Mouse (Mus musculus) megakaryocyte, adult 5-6 weeks (primary cell): ENCODE results near the gene Agxt. TPM values are rescaled to one million over a fixed set of nuclear protein-coding genes. Genes with fewer than 3 reads are reported as not detected.

ENCODE experiments used
- ATAC-seq: 2 replicates; pipeline ENCODE4 v1.8.0; 2016; ENCODE audit warnings: mild to moderate bottlenecking, inconsistent platforms; ENCODE audit not compliant: poor library complexity, severe bottlenecking
- total RNA-seq, 2 experiments: library from RNA; stranded (forward) in 1 of 2; stranded (reverse) in 1 of 2; fragments of 153-499, 151-499 nt in 1 of 2; fragments of 221-1000, 200-1000 nt in 1 of 2; gene quantifications; 2 replicates each; pipeline versions ENCODE4 v1.2.3 to v1.2.4; 2015 to 2017

The Agxt gene
- total RNA-seq, 2 experiments from 2014 or later, result not detected

DNA sequence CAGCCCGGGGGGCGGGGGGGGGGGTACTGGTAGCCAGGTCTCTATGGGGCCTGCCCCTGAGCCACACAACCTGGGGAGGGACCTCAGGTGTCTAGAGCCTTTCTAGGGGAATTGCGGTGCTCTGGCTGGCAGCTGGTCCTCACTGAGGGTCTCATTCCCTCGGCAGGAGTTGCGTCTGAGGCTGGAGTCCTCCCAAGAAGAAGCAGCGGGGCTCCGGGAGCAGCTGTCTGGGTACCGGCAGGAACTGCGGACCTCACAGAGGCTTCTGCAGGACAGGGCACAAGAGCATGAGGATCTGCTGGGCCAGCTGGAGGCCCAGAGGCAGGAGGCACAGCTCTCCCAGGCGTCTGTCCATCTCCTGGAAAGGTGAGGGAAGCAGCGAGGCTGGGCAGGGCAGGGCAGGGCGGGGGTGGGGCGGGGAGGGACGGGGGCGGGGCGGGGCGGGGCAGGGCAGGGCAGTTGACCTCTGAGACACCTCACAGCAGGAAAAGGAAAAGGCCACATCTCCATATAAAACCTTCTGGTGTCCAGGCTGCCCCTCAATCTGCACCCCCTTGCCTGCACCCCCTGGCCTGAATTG, 55.8 kb downstream of the Agxt start:
- no peak for ATAC-seq

DNA sequence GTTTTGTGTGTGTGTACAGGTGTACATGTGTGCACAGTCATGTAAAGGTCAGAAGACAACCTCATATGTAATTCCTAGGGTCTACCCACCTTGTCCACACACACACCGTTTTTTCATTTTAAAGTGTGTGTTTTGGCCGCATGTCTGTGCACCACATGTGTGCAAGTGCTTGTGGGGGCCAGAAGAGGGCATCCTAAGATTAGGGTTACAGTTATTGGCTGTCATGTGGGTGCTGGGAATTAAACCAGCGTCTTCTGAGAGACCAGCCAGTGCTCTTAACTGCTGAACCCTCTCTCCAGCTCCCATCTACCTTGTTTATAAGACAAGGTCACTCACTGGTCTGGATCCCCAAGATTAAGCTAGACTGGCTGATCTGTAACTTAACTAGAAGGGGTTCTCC, 59.9 kb downstream of the Agxt start:
- no peak for ATAC-seq

Other genes with a start within 250 kb of the Agxt start
- 0.20 TPM in 1 of 2 replicates, not detected in the other for gene Ankmy1, start 232.3 kb upstream of the Agxt start, total RNA-seq (2015)
- not detected in 2 replicates for gene Ankmy1, start 232.3 kb upstream of the Agxt start, total RNA-seq (2017)
- 8.2 and 8.9 TPM in 2 replicates for gene Dusp28, start 228.3 kb upstream of the Agxt start, total RNA-seq (2015)
- 2.0 and 2.4 TPM in 2 replicates for gene Dusp28, start 228.3 kb upstream of the Agxt start, total RNA-seq (2017)
- 29.3 and 30.1 TPM in 2 replicates for gene Rnpepl1, start 224.5 kb upstream of the Agxt start, total RNA-seq (2015)
- gene Rnpepl1, start 224.5 kb upstream of the Agxt start, total RNA-seq (2017), result 20.4 and 23.6 TPM in 2 replicates
- 2.7 and 5.2 TPM in 2 replicates for gene Capn10, start 200.9 kb upstream of the Agxt start, total RNA-seq (2015)
- gene Capn10, start 200.9 kb upstream of the Agxt start, total RNA-seq (2017), result 6.4 and 8.7 TPM in 2 replicates
- 69.5 and 72.6 TPM in 2 replicates for gene Gpr35, start 184.4 kb upstream of the Agxt start, total RNA-seq (2015)
- gene Gpr35, start 184.4 kb upstream of the Agxt start, total RNA-seq (2017), result 46.4 and 47.2 TPM in 2 replicates
- not detected in 2 replicates for gene Aqp12, start 128.9 kb upstream of the Agxt start, total RNA-seq (2015)
- gene Aqp12, start 128.9 kb upstream of the Agxt start, total RNA-seq (2017), result not detected in 2 replicates
- gene Kif1a, start 33.3 kb upstream of the Agxt start, total RNA-seq (2015), result not detected in 2 replicates
- not detected in 2 replicates for gene Kif1a, start 33.3 kb upstream of the Agxt start, total RNA-seq (2017)
- gene 2310007B03Rik, start 25.7 kb downstream of the Agxt start, total RNA-seq (2015), result not detected in 2 replicates
- gene 2310007B03Rik, start 25.7 kb downstream of the Agxt start, total RNA-seq (2017), result not detected in 2 replicates
- not detected in 2 replicates for gene Crocc2, start 33.5 kb downstream of the Agxt start, total RNA-seq (2015)
- gene Crocc2, start 33.5 kb downstream of the Agxt start, total RNA-seq (2017), result not detected in 2 replicates
- gene Sned1, start 100.6 kb downstream of the Agxt start, total RNA-seq (2015), result 0.49 and 0.98 TPM in 2 replicates
- gene Sned1, start 100.6 kb downstream of the Agxt start, total RNA-seq (2017), result 0.53 and 1.3 TPM in 2 replicates
- gene Mterf4, start 170.7 kb downstream of the Agxt start, total RNA-seq (2015), result 4.6 and 11.3 TPM in 2 replicates
- gene Mterf4, start 170.7 kb downstream of the Agxt start, total RNA-seq (2017), result 17.8 and 20.7 TPM in 2 replicates
- gene Ppp1r7, start 207.6 kb downstream of the Agxt start, total RNA-seq (2015), result 18.4 and 29.6 TPM in 2 replicates
- 11.3 and 13.2 TPM in 2 replicates for gene Ppp1r7, start 207.6 kb downstream of the Agxt start, total RNA-seq (2017)
- gene Pask, start 208.2 kb downstream of the Agxt start, total RNA-seq (2015), result 3.6 and 4.1 TPM in 2 replicates
- gene Pask, start 208.2 kb downstream of the Agxt start, total RNA-seq (2017), result 4.3 and 9.9 TPM in 2 replicates
- gene Ano7, start 238.7 kb downstream of the Agxt start, total RNA-seq (2015), result not detected in 2 replicates
- 1.2 TPM in 1 of 2 replicates, not detected in the other for gene Ano7, start 238.7 kb downstream of the Agxt start, total RNA-seq (2017)